Mouse (Mus musculus): ENCODE results near the gene Syne2. TPM values are rescaled to one million over a fixed set of nuclear protein-coding genes. Genes with fewer than 3 reads are reported as not detected.

The Syne2 gene
- total RNA-seq, 2 experiments from 2014 or later: 6.8 to 10.8 TPM

- no peak for ATAC-seq (replicated peaks; ENCODE audit: low FRiP score, poor library complexity, severe bottlenecking)
Measured at GRCm38 (mm10) chr12:76015026-76015425, 197.1 kb downstream of the Syne2 start.

GRCm38 (mm10) chr12:76015489-76015888 is 197.6 kb downstream of the Syne2 start:
- no peak for ATAC-seq (replicated peaks; ENCODE audit: low FRiP score, poor library complexity, severe bottlenecking)

- ATAC-seq (replicated peaks; ENCODE audit: low FRiP score, poor library complexity, severe bottlenecking): peak; percentile 79
Measured at GRCm38 (mm10) chr12:76016123-76017101, 198.5 kb downstream of the Syne2 start.

- no peak for ATAC-seq (replicated peaks; ENCODE audit: low FRiP score, poor library complexity, severe bottlenecking)
Measured at GRCm38 (mm10) chr12:76018640-76019039, 200.7 kb downstream of the Syne2 start.

GRCm38 (mm10) chr12:76042301-76042700 is 224.4 kb downstream of the Syne2 start:
- ATAC-seq (replicated peaks; ENCODE audit: low FRiP score, poor library complexity, severe bottlenecking): no peak

GRCm38 (mm10) chr12:76046561-76046960 is 228.6 kb downstream of the Syne2 start:
- ATAC-seq (replicated peaks; ENCODE audit: low FRiP score, poor library complexity, severe bottlenecking): no peak

GRCm38 (mm10) chr12:76047921-76048320 is 230.0 kb downstream of the Syne2 start:
- no peak for ATAC-seq (replicated peaks; ENCODE audit: low FRiP score, poor library complexity, severe bottlenecking)

GRCm38 (mm10) chr12:76048672-76049071 is 230.7 kb downstream of the Syne2 start:
- no peak for ATAC-seq (replicated peaks; ENCODE audit: low FRiP score, poor library complexity, severe bottlenecking)

- ATAC-seq (replicated peaks; ENCODE audit: low FRiP score, poor library complexity, severe bottlenecking): no peak
Measured at GRCm38 (mm10) chr12:76049343-76049742, 231.4 kb downstream of the Syne2 start.

GRCm38 (mm10) chr12:76051879-76052278 is 233.9 kb downstream of the Syne2 start:
- no peak for ATAC-seq (replicated peaks; ENCODE audit: low FRiP score, poor library complexity, severe bottlenecking)

GRCm38 (mm10) chr12:76054653-76055052 is 236.7 kb downstream of the Syne2 start:
- no peak for ATAC-seq (replicated peaks; ENCODE audit: low FRiP score, poor library complexity, severe bottlenecking)

GRCm38 (mm10) chr12:76063001-76063400 is 245.1 kb downstream of the Syne2 start:
- ATAC-seq (replicated peaks; ENCODE audit: low FRiP score, poor library complexity, severe bottlenecking): no peak

GRCm38 (mm10) chr12:76070386-76070785 is 252.5 kb downstream of the Syne2 start:
- no peak for ATAC-seq (replicated peaks; ENCODE audit: low FRiP score, poor library complexity, severe bottlenecking)

- no peak for ATAC-seq (replicated peaks; ENCODE audit: low FRiP score, poor library complexity, severe bottlenecking)
Measured at GRCm38 (mm10) chr12:76071935-76072849, 254.3 kb downstream of the Syne2 start.

- ATAC-seq (replicated peaks; ENCODE audit: low FRiP score, poor library complexity, severe bottlenecking): no peak
Measured at GRCm38 (mm10) chr12:76073066-76073826, 255.3 kb downstream of the Syne2 start.

- ATAC-seq (replicated peaks; ENCODE audit: low FRiP score, poor library complexity, severe bottlenecking): no peak
Measured at GRCm38 (mm10) chr12:76073981-76074380, 256.0 kb downstream of the Syne2 start.

GRCm38 (mm10) chr12:76080876-76081556 is 263.1 kb downstream of the Syne2 start:
- no peak for ATAC-seq (replicated peaks; ENCODE audit: low FRiP score, poor library complexity, severe bottlenecking)

GRCm38 (mm10) chr12:76081557-76082211 is 263.8 kb downstream of the Syne2 start:
- ATAC-seq (replicated peaks; ENCODE audit: low FRiP score, poor library complexity, severe bottlenecking): no peak

- ATAC-seq (replicated peaks; ENCODE audit: low FRiP score, poor library complexity, severe bottlenecking): no peak
Measured at GRCm38 (mm10) chr12:76085066-76085465, 267.1 kb downstream of the Syne2 start.
